Mouse (Mus musculus): ENCODE measurements around the gene Tgfbr3l. TPM values are rescaled to one million over a fixed set of nuclear protein-coding genes. Genes with fewer than 3 reads are reported as not detected.

Gene Tgfbr3l
- polyA plus RNA-seq, 1 experiment, result 0.59 TPM

GRCm38 (mm10) chr8:4276111-4276465 lies 28.1 kb downstream of the Tgfbr3l start:
- Histone ChIP-seq H3K4me3 (ENCODE audit: insufficient read depth, poor library complexity, severe bottlenecking) (peak overlapping the region; percentile 78), H3K36me3 (ENCODE audit: control insufficient read depth, insufficient read depth) (peaks cover 27% of the 10 kb centered on the region), H3K27me3 (ENCODE audit: control insufficient read depth, insufficient read depth, insufficient read length) (no peaks in the 10 kb centered on the region), H3ac (ENCODE audit: control insufficient read depth, insufficient read length, low read depth) (peak overlapping the region; percentile 61), H3K79me3 (ENCODE audit: low read depth) (peaks cover 17% of the 10 kb centered on the region), H3K79me2 (ENCODE audit: control insufficient read depth, insufficient read depth) (peaks cover 32% of the 10 kb centered on the region)
- TF ChIP-seq MYOG (IDR thresholded peaks at IDR 0.05; ENCODE audit: control insufficient read depth, extremely low read depth, insufficient read length), result no peak

- no peak for TF ChIP-seq MYOD1 (IDR thresholded peaks at IDR 0.05; ENCODE audit: control insufficient read depth, insufficient read length, low read depth)
- no peak for TF ChIP-seq USF1 (IDR thresholded peaks at IDR 0.05; ENCODE audit: low read depth)
- no peak for TF ChIP-seq MAX (IDR thresholded peaks at IDR 0.05)
- Histone ChIP-seq H3K36me3 (ENCODE audit: control insufficient read depth, insufficient read depth) (peaks cover 92% of the 10 kb centered on the region), H3K27me3 (ENCODE audit: control insufficient read depth, insufficient read depth, insufficient read length) (no peaks in the 10 kb centered on the region), H3ac (ENCODE audit: control insufficient read depth, insufficient read length, low read depth) (no peak overlapping the region), H3K79me2 (ENCODE audit: control insufficient read depth, insufficient read depth) (peaks cover 8% of the 10 kb centered on the region), H3K4me3 (ENCODE audit: insufficient read depth, poor library complexity, severe bottlenecking) (no peak overlapping the region), H3K79me3 (ENCODE audit: low read depth) (no peaks in the 10 kb centered on the region)
Measured at GRCm38 (mm10) chr8:4292738-4293137, 44.7 kb downstream of the Tgfbr3l start.

- no peaks in the 10 kb centered on the region for H3K27me3 ChIP-seq (ENCODE audit: control insufficient read depth, insufficient read depth, insufficient read length)
- H3ac ChIP-seq (ENCODE audit: control insufficient read depth, insufficient read length, low read depth), result no peak overlapping the region
Measured at GRCm38 (mm10) chr8:4297822-4298221, 49.8 kb downstream of the Tgfbr3l start.

More at GRCm38 (mm10) chr8:4297822-4298221, 49.8 kb downstream of the Tgfbr3l start:
- H3K79me3 ChIP-seq (ENCODE audit: low read depth), result peaks cover 3% of the 10 kb centered on the region
- TF ChIP-seq FOSL1 (IDR thresholded peaks at IDR 0.05; ENCODE audit: insufficient read depth, low read length, poor library complexity, severe bottlenecking) (no peak), CEBPB (IDR thresholded peaks at IDR 0.05; ENCODE audit: low read depth) (no peak), CTCF (IDR thresholded peaks at IDR 0.05; ENCODE audit: control insufficient read depth, insufficient read depth, insufficient read length) (no peak), MYOG (IDR thresholded peaks at IDR 0.05; ENCODE audit: control insufficient read depth, extremely low read depth, insufficient read length) (no peak), MYOD1 (IDR thresholded peaks at IDR 0.05; ENCODE audit: control insufficient read depth, insufficient read length, low read depth) (no peak), USF1 (IDR thresholded peaks at IDR 0.05; ENCODE audit: low read depth) (no peak), MAX (IDR thresholded peaks at IDR 0.05) (no peak)
- H3K4me3 ChIP-seq (ENCODE audit: insufficient read depth, poor library complexity, severe bottlenecking), result no peak overlapping the region
- H3K79me2 ChIP-seq (ENCODE audit: control insufficient read depth, insufficient read depth), result peaks cover 17% of the 10 kb centered on the region
- peaks cover 92% of the 10 kb centered on the region for H3K36me3 ChIP-seq (ENCODE audit: control insufficient read depth, insufficient read depth)

Other genes starting within 250 kb of the Tgfbr3l start
- not detected for gene Cd209f, start 142.4 kb upstream of the Tgfbr3l start, polyA plus RNA-seq (2012; fragmentation: generic; extraction: Trizol)
- gene Cd209g, start 114.1 kb upstream of the Tgfbr3l start, polyA plus RNA-seq (2012; fragmentation: generic; extraction: Trizol), result not detected
- 11.6 TPM for gene Evi5l, start 81.6 kb upstream of the Tgfbr3l start, polyA plus RNA-seq (2012; fragmentation: generic; extraction: Trizol)
- gene Prr36, start 30.8 kb upstream of the Tgfbr3l start, polyA plus RNA-seq (2012; fragmentation: generic; extraction: Trizol), result 0.18 TPM
- gene Lrrc8e, start 21.4 kb upstream of the Tgfbr3l start, polyA plus RNA-seq (2012; fragmentation: generic; extraction: Trizol), result 1.7 TPM
- 33.5 TPM for gene Map2k7, start 9.5 kb upstream of the Tgfbr3l start, polyA plus RNA-seq (2012; fragmentation: generic; extraction: Trizol)
- gene Gm49320, start 9.3 kb upstream of the Tgfbr3l start, polyA plus RNA-seq (2012; fragmentation: generic; extraction: Trizol), result 0.11 TPM
- gene Snapc2, start 4.9 kb downstream of the Tgfbr3l start, polyA plus RNA-seq (2012; fragmentation: generic; extraction: Trizol), result 44.1 TPM
- gene Ctxn1, start 11.1 kb downstream of the Tgfbr3l start, polyA plus RNA-seq (2012; fragmentation: generic; extraction: Trizol), result 45.0 TPM
- 38.0 TPM for gene Timm44, start 27.7 kb downstream of the Tgfbr3l start, polyA plus RNA-seq (2012; fragmentation: generic; extraction: Trizol)
- gene Ccl25, start 77.0 kb downstream of the Tgfbr3l start, polyA plus RNA-seq (2012; fragmentation: generic; extraction: Trizol), result 6.0 TPM
- gene Elavl1, start 77.2 kb downstream of the Tgfbr3l start, polyA plus RNA-seq (2012; fragmentation: generic; extraction: Trizol), result 63.8 TPM
- gene Cers4, start 244.8 kb downstream of the Tgfbr3l start, polyA plus RNA-seq (2012; fragmentation: generic; extraction: Trizol), result 0.23 TPM

Data from C2C12 (cell line).